Mouse (Mus musculus) limb, embryonic 11.5 days (tissue): ENCODE measurements around the gene Nr3c2. TPM values are rescaled to one million over a fixed set of nuclear protein-coding genes. Genes with fewer than 3 reads are reported as not detected.

Source experiments
- ATAC-seq: fragments of 200-750 bp; cut with Nextera tagmentation; 2 replicates; pipeline ENCODE4 v1.8.0; 2017; ENCODE audit warnings: low read depth; ENCODE audit not compliant: insufficient number of reproducible peaks, low FRiP score, low TSS enrichment
- DNase-seq: peaks from one replicate; pipeline ENCODE4 v3.0.0-alpha.2; 2015; ENCODE audit warnings: low spot score
- H3K27ac ChIP-seq: fragments of 300-500 bp; sonication (generic); replicated peaks from 2 replicates; pipeline ENCODE4 v1.5.1; 2014; ENCODE audit warnings: low read depth, mild to moderate bottlenecking, low read length
- H3K27me3 ChIP-seq: fragments of 300-500 bp; sonication (generic); 2 replicates; pipeline ENCODE4 v1.6.1; 2014; ENCODE audit warnings: mild to moderate bottlenecking, low read length, mixed read lengths; ENCODE audit not compliant: control insufficient read depth, insufficient read depth
- H3K36me3 ChIP-seq: fragments of 300-500 bp; sonication (generic); 2 replicates; pipeline ENCODE4 v1.6.1; 2014; ENCODE audit warnings: mild to moderate bottlenecking, low read length, moderate library complexity, mixed read lengths; ENCODE audit not compliant: control insufficient read depth, insufficient read depth
- H3K4me1 ChIP-seq: fragments of 300-500 bp; sonication (generic); 2 replicates; pipeline ENCODE4 v1.6.1; 2014; ENCODE audit warnings: low read length, mixed read lengths; ENCODE audit not compliant: control insufficient read depth, insufficient read depth
- H3K4me2 ChIP-seq: fragments of 300-500 bp; sonication (generic); 2 replicates; pipeline ENCODE4 v1.6.1; 2014; ENCODE audit warnings: low read depth, mild to moderate bottlenecking, moderate library complexity; ENCODE audit not compliant: severe bottlenecking
- H3K4me3 ChIP-seq: fragments of 300-500 bp; sonication (generic); 2 replicates; pipeline ENCODE4 v1.5.1; 2014; ENCODE audit warnings: low read depth, low read length
- H3K9ac ChIP-seq: fragments of 300-500 bp; sonication (generic); 2 replicates; pipeline ENCODE4 v1.6.1; 2014; ENCODE audit warnings: mild to moderate bottlenecking, low read length
- H3K9me3 ChIP-seq: fragments of 300-500 bp; sonication (generic); 2 replicates; pipeline ENCODE4 v1.6.1; 2016; ENCODE audit warnings: low read length; ENCODE audit not compliant: control insufficient read depth
- WGBS: fragments of 180-500 bp; shearing (Covaris S2); extraction: QIAGEN DNeasy Blood & Tissue Kit; methylation state at CpG from one replicate; pipeline ENCODE4 v1.1.7; 2014; 5-methylcytosine and 5-hydroxymethylcytosine counted together
- polyA plus RNA-seq: library from polyadenylated mRNA; unstranded; fragments of >200 nt; fragmentation: Nextera tagmentation; extraction: Ambion mirVana; gene quantifications from 2 replicates; pipeline ENCODE4 v1.2.1, GENCODE M21; 2014

Gene Nr3c2
- polyA plus RNA-seq, 1 experiment from 2014 or later: 0.37 TPM

DNA sequence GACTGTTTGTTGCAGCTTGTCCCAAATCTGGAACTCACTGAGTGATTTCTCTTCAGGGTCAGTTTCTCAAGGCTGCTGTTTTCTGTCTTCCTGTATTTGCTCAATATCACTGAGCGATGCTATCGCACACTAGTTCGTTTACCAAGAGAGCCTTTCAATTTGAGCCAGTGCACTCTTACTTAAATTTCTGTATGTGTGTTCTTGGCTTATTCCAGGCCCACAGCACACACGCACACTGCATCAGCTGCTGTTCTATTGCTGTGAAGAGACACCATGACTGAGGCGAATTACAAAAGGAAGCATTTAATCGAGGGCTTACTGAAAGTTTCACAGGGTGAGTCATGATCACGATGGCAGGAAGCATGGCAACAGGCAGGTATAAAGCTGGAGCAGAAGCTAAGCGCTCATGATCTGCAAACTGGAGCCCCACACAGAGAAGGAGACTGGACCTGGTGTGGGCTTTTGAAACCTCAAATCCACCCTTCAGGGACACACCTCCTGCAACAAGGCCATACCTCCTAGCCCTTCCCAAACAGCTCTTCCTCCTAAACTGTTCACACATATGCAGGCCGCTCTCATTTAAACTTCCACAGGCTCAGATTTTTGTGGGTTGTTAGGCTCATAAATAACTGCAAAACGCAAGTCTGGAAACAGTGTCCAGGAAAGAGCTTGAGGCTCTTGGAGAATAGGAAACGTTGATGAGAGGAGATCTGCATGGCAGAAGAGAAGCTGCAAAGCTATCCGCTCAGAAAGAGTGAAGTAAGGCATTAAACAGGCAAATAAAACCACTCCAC, 363.2 kb downstream of the Nr3c2 start:
- no peak overlapping the region for H3K27ac ChIP-seq
- no peak overlapping the region for H3K4me2 ChIP-seq
- WGBS: 74% methylated on average over 12 of the region's 12 CpGs
- DNase-seq (no peak), ATAC-seq (no peak)
- H3K9me3 ChIP-seq: no peaks in the 10 kb centered on the region
- H3K36me3 ChIP-seq: no peaks in the 10 kb centered on the region
- peaks cover 3% of the 10 kb centered on the region; the same call in 1 of the 2 replicates for H3K4me1 ChIP-seq
- no peak overlapping the region for H3K4me3 ChIP-seq
- H3K9ac ChIP-seq: no peak overlapping the region
- no peaks in the 10 kb centered on the region for H3K27me3 ChIP-seq

DNA sequence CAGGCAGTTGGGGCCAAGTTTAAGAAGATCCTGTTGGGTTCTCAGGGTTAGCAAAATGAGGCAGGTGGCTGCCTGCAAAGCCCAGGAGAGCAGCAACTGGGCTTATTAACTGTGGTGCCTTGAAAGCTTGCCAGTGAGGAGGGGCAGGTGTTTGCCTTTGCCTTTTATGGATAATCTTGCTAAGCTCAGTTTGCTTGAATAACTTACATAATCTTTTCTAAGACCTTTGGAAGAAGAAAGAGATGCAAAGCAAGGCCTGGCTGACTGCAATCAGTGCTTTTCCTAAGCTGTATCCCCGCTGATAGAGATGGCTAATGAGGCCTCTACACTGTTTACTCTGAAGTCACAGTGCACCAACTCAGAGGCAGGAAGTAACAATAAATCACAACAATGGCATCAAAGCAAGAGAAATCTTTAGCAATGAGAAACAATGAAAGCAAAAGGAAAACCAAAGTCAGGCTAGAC, 368.7 kb downstream of the Nr3c2 start:
- Histone ChIP-seq H3K4me2 (no peak overlapping the region), H3K4me3 (no peak overlapping the region), H3K27ac (no peak overlapping the region), H3K27me3 (no peaks in the 10 kb centered on the region), H3K9me3 (no peaks in the 10 kb centered on the region; the same call in 1 of the 2 replicates), H3K9ac (no peak overlapping the region), H3K4me1 (peaks cover 3% of the 10 kb centered on the region; the same call in 1 of the 2 replicates), H3K36me3 (no peaks in the 10 kb centered on the region)
- no peak for ATAC-seq
- WGBS: 19% methylated on average over 1 of the region's 1 CpGs
- DNase-seq: no peak

- Histone ChIP-seq H3K4me2 (no peak overlapping the region), H3K27ac (no peak overlapping the region), H3K27me3 (no peaks in the 10 kb centered on the region), H3K4me3 (no peak overlapping the region), H3K4me1 (peaks cover under 1% of the 10 kb centered on the region; the same call in 1 of the 2 replicates), H3K9ac (no peak overlapping the region), H3K9me3 (no peaks in the 10 kb centered on the region; the same call in 1 of the 2 replicates), H3K36me3 (no peaks in the 10 kb centered on the region)
- ATAC-seq (no peak), DNase-seq (no peak)
- WGBS: 92% methylated on average over 6 of the region's 6 CpGs
Observed at GRCm38 (mm10) chr8:77272136-77272535, 372.9 kb downstream of the Nr3c2 start.

- H3K4me2 ChIP-seq: no peak overlapping the region
- H3K27ac ChIP-seq: no peak overlapping the region
- DNase-seq (no peak), ATAC-seq (no peak)
- H3K36me3 ChIP-seq: no peaks in the 10 kb centered on the region
- no peak overlapping the region for H3K4me3 ChIP-seq
- 92% methylated on average over 5 of the region's 5 CpGs for WGBS
- H3K9me3 ChIP-seq: no peaks in the 10 kb centered on the region
- no peaks in the 10 kb centered on the region for H3K4me1 ChIP-seq
- no peak overlapping the region for H3K9ac ChIP-seq
- no peaks in the 10 kb centered on the region for H3K27me3 ChIP-seq
Observed at GRCm38 (mm10) chr8:77275571-77275970, 376.3 kb downstream of the Nr3c2 start.

DNA sequence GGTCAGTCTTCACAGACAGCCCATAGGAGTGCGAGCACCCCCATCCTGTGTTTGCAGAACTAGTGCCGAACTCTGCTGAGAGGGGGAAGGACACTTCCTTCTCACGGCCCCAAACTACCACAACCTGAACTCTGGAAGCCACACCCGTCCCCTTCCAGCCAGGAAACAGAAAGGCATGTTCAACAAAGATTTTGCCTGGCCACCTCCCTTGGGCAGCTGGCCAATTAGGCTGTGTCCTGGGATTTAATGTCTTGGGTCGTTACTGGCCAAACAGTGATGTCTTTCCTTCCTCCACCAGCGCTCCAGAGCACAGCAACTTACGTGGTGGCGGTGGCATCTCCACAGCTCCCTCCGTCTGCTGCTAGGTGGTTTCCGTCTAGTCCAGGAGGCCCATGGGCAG, 377.6 kb downstream of the Nr3c2 start:
- no peak overlapping the region for H3K9ac ChIP-seq
- no peaks in the 10 kb centered on the region for H3K4me1 ChIP-seq
- H3K27me3 ChIP-seq: no peaks in the 10 kb centered on the region
- DNase-seq: no peak
- 78% methylated on average over 10 of the region's 10 CpGs for WGBS
- H3K4me2 ChIP-seq: no peak overlapping the region
- H3K4me3 ChIP-seq: no peak overlapping the region
- no peaks in the 10 kb centered on the region for H3K9me3 ChIP-seq
- H3K36me3 ChIP-seq: no peaks in the 10 kb centered on the region
- H3K27ac ChIP-seq: no peak overlapping the region
- ATAC-seq: no peak

GRCm38 (mm10) chr8:77278246-77278645, 379.0 kb downstream of the Nr3c2 start:
- 95% methylated on average over 4 of the region's 4 CpGs for WGBS
- ATAC-seq (no peak), DNase-seq (no peak)
- H3K4me3 ChIP-seq: no peak overlapping the region
- no peaks in the 10 kb centered on the region for H3K9me3 ChIP-seq
- H3K9ac ChIP-seq: no peak overlapping the region
- no peaks in the 10 kb centered on the region for H3K27me3 ChIP-seq
- H3K4me1 ChIP-seq: no peaks in the 10 kb centered on the region
- no peak overlapping the region for H3K27ac ChIP-seq
- no peak overlapping the region for H3K4me2 ChIP-seq
- H3K36me3 ChIP-seq: no peaks in the 10 kb centered on the region

DNA sequence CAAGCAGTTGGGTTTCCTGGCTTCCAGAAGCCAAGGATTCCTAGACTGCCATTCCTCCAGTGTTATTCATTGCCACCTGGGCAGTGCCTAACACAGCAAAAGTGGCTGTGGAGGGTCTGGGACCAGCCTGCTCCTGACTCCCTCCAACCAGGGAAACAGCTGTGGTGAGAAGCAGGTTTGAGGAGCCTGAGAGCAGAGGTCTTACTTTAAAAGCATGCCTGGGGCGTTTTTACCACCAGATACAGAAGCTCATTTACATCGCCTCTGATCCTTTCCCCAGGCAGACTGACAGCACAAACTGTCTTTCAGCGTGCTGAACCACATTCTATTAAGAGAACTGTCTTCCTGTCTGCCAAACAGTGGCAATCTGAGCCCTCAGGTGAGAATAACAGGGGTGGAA, 380.7 kb downstream of the Nr3c2 start:
- no peaks in the 10 kb centered on the region for H3K9me3 ChIP-seq
- no peak overlapping the region for H3K4me2 ChIP-seq
- H3K27ac ChIP-seq: no peak overlapping the region
- no peak overlapping the region for H3K4me3 ChIP-seq
- no peaks in the 10 kb centered on the region for H3K4me1 ChIP-seq
- H3K9ac ChIP-seq: no peak overlapping the region
- WGBS: 27% methylated on average over 3 of the region's 3 CpGs
- no peaks in the 10 kb centered on the region for H3K36me3 ChIP-seq
- H3K27me3 ChIP-seq: no peaks in the 10 kb centered on the region
- no peak for DNase-seq
- no peak for ATAC-seq

- H3K27me3 ChIP-seq: no peaks in the 10 kb centered on the region
- no peak overlapping the region for H3K4me2 ChIP-seq
- DNase-seq (no peak), ATAC-seq (no peak)
- H3K4me1 ChIP-seq: no peaks in the 10 kb centered on the region
- no peaks in the 10 kb centered on the region for H3K9me3 ChIP-seq
- H3K36me3 ChIP-seq: no peaks in the 10 kb centered on the region
- no peak overlapping the region for H3K9ac ChIP-seq
- 84% methylated on average over 7 of the region's 7 CpGs for WGBS
- no peak overlapping the region for H3K4me3 ChIP-seq
- no peak overlapping the region for H3K27ac ChIP-seq
Observed at GRCm38 (mm10) chr8:77282605-77283236, 383.5 kb downstream of the Nr3c2 start.
